Mouse (Mus musculus) erythroid progenitor cell, adult 5-6 weeks (primary cell): ENCODE data around the gene Bckdk. TPM values are rescaled to one million over a fixed set of nuclear protein-coding genes. Genes with fewer than 3 reads are reported as not detected.

Experiments
- total RNA-seq, 2 experiments: library from RNA; stranded (forward) in 1 of 2; stranded (reverse) in 1 of 2; fragments of 150-400 nt in 1 of 2; fragments of 186-747, 209-891 nt in 1 of 2; gene quantifications; 2 replicates each; pipeline versions ENCODE4 v1.2.3 to v1.2.4; 2015 to 2017; ENCODE audit warnings: low replicate concordance in 2 of 2

Bckdk gene
- total RNA-seq, 2 experiments from 2014 or later = 9.7 to 58.7 TPM

Other genes with a start within 250 kb of the Bckdk start
- gene Bcl7c, start 195.1 kb upstream of the Bckdk start, total RNA-seq (2015; ENCODE audit: low replicate concordance) = 4.0 and 9.6 TPM in 2 replicates
- gene Bcl7c, start 195.1 kb upstream of the Bckdk start, total RNA-seq (2017; ENCODE audit: low replicate concordance) = 2.6 and 12.7 TPM in 2 replicates
- not detected in 2 replicates for gene Ctf1, start 191.3 kb upstream of the Bckdk start, total RNA-seq (2015; ENCODE audit: low replicate concordance)
- gene Ctf1, start 191.3 kb upstream of the Bckdk start, total RNA-seq (2017; ENCODE audit: low replicate concordance) = not detected in 2 replicates
- not detected in 2 replicates for gene Ctf2, start 171.9 kb upstream of the Bckdk start, total RNA-seq (2015; ENCODE audit: low replicate concordance)
- gene Ctf2, start 171.9 kb upstream of the Bckdk start, total RNA-seq (2017; ENCODE audit: low replicate concordance) = not detected in 2 replicates
- gene Fbxl19, start 159.5 kb upstream of the Bckdk start, total RNA-seq (2015; ENCODE audit: low replicate concordance) = 1.7 and 1.8 TPM in 2 replicates
- gene Fbxl19, start 159.5 kb upstream of the Bckdk start, total RNA-seq (2017; ENCODE audit: low replicate concordance) = 1.5 and 3.6 TPM in 2 replicates
- gene Orai3, start 134.3 kb upstream of the Bckdk start, total RNA-seq (2015; ENCODE audit: low replicate concordance) = 2.5 and 5.4 TPM in 2 replicates
- gene Orai3, start 134.3 kb upstream of the Bckdk start, total RNA-seq (2017; ENCODE audit: low replicate concordance) = 4.6 and 6.7 TPM in 2 replicates
- gene Setd1a, start 127.4 kb upstream of the Bckdk start, total RNA-seq (2015; ENCODE audit: low replicate concordance) = 38.1 and 42.5 TPM in 2 replicates
- 14.8 and 21.3 TPM in 2 replicates for gene Setd1a, start 127.4 kb upstream of the Bckdk start, total RNA-seq (2017; ENCODE audit: low replicate concordance)
- gene Gm49388, start 118.5 kb upstream of the Bckdk start, total RNA-seq (2015; ENCODE audit: low replicate concordance) = 8.6 and 10.9 TPM in 2 replicates
- 4.5 and 10.7 TPM in 2 replicates for gene Gm49388, start 118.5 kb upstream of the Bckdk start, total RNA-seq (2017; ENCODE audit: low replicate concordance)
- 5.8 TPM in 1 of 2 replicates, not detected in the other for gene Hsd3b7, start 103.5 kb upstream of the Bckdk start, total RNA-seq (2015; ENCODE audit: low replicate concordance)
- gene Hsd3b7, start 103.5 kb upstream of the Bckdk start, total RNA-seq (2017; ENCODE audit: low replicate concordance) = 2.6 and 3.5 TPM in 2 replicates
- 10.5 and 30.6 TPM in 2 replicates for gene Stx4a, start 79.8 kb upstream of the Bckdk start, total RNA-seq (2015; ENCODE audit: low replicate concordance)
- 12.7 and 13.3 TPM in 2 replicates for gene Stx4a, start 79.8 kb upstream of the Bckdk start, total RNA-seq (2017; ENCODE audit: low replicate concordance)
- gene Stx1b, start 79.5 kb upstream of the Bckdk start, total RNA-seq (2015; ENCODE audit: low replicate concordance) = not detected in 2 replicates
- gene Stx1b, start 79.5 kb upstream of the Bckdk start, total RNA-seq (2017; ENCODE audit: low replicate concordance) = 0.98 TPM in 1 of 2 replicates, not detected in the other
- gene Zfp646, start 27.9 kb upstream of the Bckdk start, total RNA-seq (2015; ENCODE audit: low replicate concordance) = 18.0 and 31.4 TPM in 2 replicates
- gene Zfp646, start 27.9 kb upstream of the Bckdk start, total RNA-seq (2017; ENCODE audit: low replicate concordance) = 34.3 and 47.1 TPM in 2 replicates
- 1.7 and 6.5 TPM in 2 replicates for gene Zfp668, start 27.3 kb upstream of the Bckdk start, total RNA-seq (2015; ENCODE audit: low replicate concordance)
- gene Zfp668, start 27.3 kb upstream of the Bckdk start, total RNA-seq (2017; ENCODE audit: low replicate concordance) = 3.2 and 16.5 TPM in 2 replicates
- gene Prss53, start 13.1 kb upstream of the Bckdk start, total RNA-seq (2015; ENCODE audit: low replicate concordance) = not detected in 2 replicates
- gene Prss53, start 13.1 kb upstream of the Bckdk start, total RNA-seq (2017; ENCODE audit: low replicate concordance) = 0.64 TPM in 1 of 2 replicates, not detected in the other
- gene Gm21974, start 8.6 kb upstream of the Bckdk start, total RNA-seq (2015; ENCODE audit: low replicate concordance) = not detected in 2 replicates
- gene Gm21974, start 8.6 kb upstream of the Bckdk start, total RNA-seq (2017; ENCODE audit: low replicate concordance) = not detected in 2 replicates
- 24.3 and 33.5 TPM in 2 replicates for gene Vkorc1, start 8.5 kb upstream of the Bckdk start, total RNA-seq (2015; ENCODE audit: low replicate concordance)
- 2.1 and 5.9 TPM in 2 replicates for gene Vkorc1, start 8.5 kb upstream of the Bckdk start, total RNA-seq (2017; ENCODE audit: low replicate concordance)
- 8.0 and 18.0 TPM in 2 replicates for gene Kat8, start 8.4 kb downstream of the Bckdk start, total RNA-seq (2015; ENCODE audit: low replicate concordance)
- gene Kat8, start 8.4 kb downstream of the Bckdk start, total RNA-seq (2017; ENCODE audit: low replicate concordance) = 12.9 and 16.7 TPM in 2 replicates
- gene Prss8, start 26.0 kb downstream of the Bckdk start, total RNA-seq (2015; ENCODE audit: low replicate concordance) = not detected in 2 replicates
- gene Prss8, start 26.0 kb downstream of the Bckdk start, total RNA-seq (2017; ENCODE audit: low replicate concordance) = not detected in 2 replicates
- 3.8 TPM in 1 of 2 replicates, not detected in the other for gene Prss36, start 42.6 kb downstream of the Bckdk start, total RNA-seq (2015; ENCODE audit: low replicate concordance)
- gene Prss36, start 42.6 kb downstream of the Bckdk start, total RNA-seq (2017; ENCODE audit: low replicate concordance) = not detected in 2 replicates
- 125 and 187 TPM in 2 replicates for gene Fus, start 63.4 kb downstream of the Bckdk start, total RNA-seq (2015; ENCODE audit: low replicate concordance)
- 81.2 and 118 TPM in 2 replicates for gene Fus, start 63.4 kb downstream of the Bckdk start, total RNA-seq (2017; ENCODE audit: low replicate concordance)
- gene Pycard, start 89.8 kb downstream of the Bckdk start, total RNA-seq (2015; ENCODE audit: low replicate concordance) = 12.2 and 56.9 TPM in 2 replicates
- 2.2 and 5.7 TPM in 2 replicates for gene Pycard, start 89.8 kb downstream of the Bckdk start, total RNA-seq (2017; ENCODE audit: low replicate concordance)
- not detected in 2 replicates for gene Trim72, start 99.9 kb downstream of the Bckdk start, total RNA-seq (2015; ENCODE audit: low replicate concordance)
- gene Trim72, start 99.9 kb downstream of the Bckdk start, total RNA-seq (2017; ENCODE audit: low replicate concordance) = not detected in 2 replicates
- 21.8 and 24.1 TPM in 2 replicates for gene Itgam, start 158.6 kb downstream of the Bckdk start, total RNA-seq (2015; ENCODE audit: low replicate concordance)
- gene Itgam, start 158.6 kb downstream of the Bckdk start, total RNA-seq (2017; ENCODE audit: low replicate concordance) = 16.9 and 19.8 TPM in 2 replicates
- not detected in 2 replicates for gene Gm49368, start 158.6 kb downstream of the Bckdk start, total RNA-seq (2015; ENCODE audit: low replicate concordance)
- gene Gm49368, start 158.6 kb downstream of the Bckdk start, total RNA-seq (2017; ENCODE audit: low replicate concordance) = not detected in 2 replicates
- gene Itgax, start 225.5 kb downstream of the Bckdk start, total RNA-seq (2015; ENCODE audit: low replicate concordance) = 0.42 and 1.1 TPM in 2 replicates
- 0.83 and 1.2 TPM in 2 replicates for gene Itgax, start 225.5 kb downstream of the Bckdk start, total RNA-seq (2017; ENCODE audit: low replicate concordance)